Mouse (Mus musculus) spleen, postnatal 14 days (tissue): ENCODE measurements around the gene H2afx.
A peak's percentile ranks its signal among the peaks of the same experiment; 100 is the strongest.
"Not testable (repeated sequence)": the region's sequence is repeated elsewhere in the genome, so short reads cannot be mapped to it uniquely, and the experiment has no call there.

Experiments used
- DNase-seq, 2 experiments: peaks; one replicate each; pipeline ENCODE4 v3.0.0; 2021 to 2022; ENCODE audit warnings: low spot score in 2 of 2

H2afx gene

GRCm38 (mm10) chr9:44334396-44335330, at the start of gene H2afx:
Gene H2afx, plus strand, starts transcription at chr9:44334694.
- DNase-seq, result peak; percentile 97

- DNase-seq, result peak; percentile 41 to 48
These were observed 48.1 kb upstream of the H2afx start for GRCm38 (mm10) chr9:44286256-44286850.

GRCm38 (mm10) chr9:44287003-44287400, 47.5 kb upstream of the H2afx start:
- DNase-seq, result no peak

GRCm38 (mm10) chr9:44287401-44288075, 47.0 kb upstream of the H2afx start:
- DNase-seq, result peak in 1 of 2 experiments; percentile 37

GRCm38 (mm10) chr9:44288076-44288958, 46.2 kb upstream of the H2afx start, which contains the start of gene Abcg4:
Gene Abcg4, minus strand, starts transcription at chr9:44288615.
- DNase-seq, result peak; percentile 36 to 43

GRCm38 (mm10) chr9:44288959-44289291, 45.6 kb upstream of the H2afx start:
- DNase-seq, result no peak

GRCm38 (mm10) chr9:44292490-44292889, 42.0 kb upstream of the H2afx start:
- peak; percentile 47 to 61 for DNase-seq

- DNase-seq, result not testable (repeated sequence)
These were observed 34.5 kb upstream of the H2afx start for GRCm38 (mm10) chr9:44300001-44300400.

- DNase-seq, result peak; percentile 94
These were observed 28.9 kb upstream of the H2afx start, which contains the start of gene Hinfp for GRCm38 (mm10) chr9:44305466-44306079. Gene Hinfp, minus strand, starts transcription at chr9:44305671.

- no peak for DNase-seq
These were observed 28.0 kb upstream of the H2afx start for GRCm38 (mm10) chr9:44306532-44306931.

GRCm38 (mm10) chr9:44307248-44307647, 27.2 kb upstream of the H2afx start:
- DNase-seq, result no peak

GRCm38 (mm10) chr9:44309756-44310155, 24.7 kb upstream of the H2afx start:
- no peak for DNase-seq

GRCm38 (mm10) chr9:44310750-44311135, 23.8 kb upstream of the H2afx start:
- no peak for DNase-seq

GRCm38 (mm10) chr9:44311136-44312134, 23.1 kb upstream of the H2afx start:
- DNase-seq, result no peak

GRCm38 (mm10) chr9:44313476-44314256, 20.8 kb upstream of the H2afx start:
- no peak for DNase-seq

- no peak for DNase-seq
These were observed 20.3 kb upstream of the H2afx start for GRCm38 (mm10) chr9:44314257-44314547.

- DNase-seq, result no peak
These were observed 19.6 kb upstream of the H2afx start for GRCm38 (mm10) chr9:44314910-44315309.

GRCm38 (mm10) chr9:44317452-44317851, 17.0 kb upstream of the H2afx start:
- no peak for DNase-seq
